Mouse (Mus musculus): ENCODE results near the gene Stk4.

- TF ChIP-seq MAZ (IDR thresholded peaks at IDR 0.05; ENCODE audit: low read depth, low read length) = no peak
- TF ChIP-seq POLR2A (IDR thresholded peaks at IDR 0.05; ENCODE audit: low read depth, low read length) = no peak
- TF ChIP-seq CTCF (conservative IDR thresholded peaks at IDR 0.05 in 1 of 2, IDR thresholded peaks at IDR 0.05 in 1 of 2; ENCODE audit: low read depth in 2 of 2, low read length in 2 of 2) = no peak
- no peak for TF ChIP-seq USF1 (IDR thresholded peaks at IDR 0.05; ENCODE audit: low read depth, low read length)
- no peak for TF ChIP-seq POLR2AphosphoS2 (IDR thresholded peaks at IDR 0.05; ENCODE audit: low read depth, low read length)
- TF ChIP-seq BHLHE40 (IDR thresholded peaks at IDR 0.05; ENCODE audit: low read depth, low read length) = 0 out of 2 replicates have a peak, but pooled peaks have one; percentile 9
- no peak for TF ChIP-seq TCF12 (IDR thresholded peaks at IDR 0.05; ENCODE audit: low read depth, low read length)
- TF ChIP-seq EP300 (IDR thresholded peaks at IDR 0.05; ENCODE audit: low read length) = peak; percentile 56; the same call in 1 of the 2 replicates
- no peak for TF ChIP-seq ZMIZ1 (IDR thresholded peaks at IDR 0.05; ENCODE audit: low read depth, low read length)
- no peak for TF ChIP-seq CHD2 (IDR thresholded peaks at IDR 0.05; ENCODE audit: low read length)
- TF ChIP-seq SIN3A (IDR thresholded peaks at IDR 0.05; ENCODE audit: low read length) = no peak; the same call in 1 of the 2 replicates
Observed at GRCm38 (mm10) chr2:164077875-164078274, 7.8 kb downstream of the Stk4 start.
